Mouse (Mus musculus): ENCODE data around the gene Slc30a10. TPM values are rescaled to one million over a fixed set of nuclear protein-coding genes. Genes with fewer than 3 reads are reported as not detected.

The Slc30a10 gene
- total RNA-seq, 2 experiments from 2014 or later = not detected

- intact Hi-C loops (cut with DNase I) = no loop called here
- no peak for DNase-seq
Measured at GRCm38 (mm10) chr1:185456327-185456726, 1.7 kb downstream of the Slc30a10 start.

GRCm38 (mm10) chr1:185460096-185460495, 5.4 kb downstream of the Slc30a10 start:
- intact Hi-C loops (cut with DNase I) = no loop called here

GRCm38 (mm10) chr1:185462889-185463288, 8.2 kb downstream of the Slc30a10 start:
- no peak for DNase-seq
- intact Hi-C loops (cut with DNase I) = no loop called here

More at GRCm38 (mm10) chr1:185460096-185460495, 5.4 kb downstream of the Slc30a10 start:
- DNase-seq = no peak

GRCm38 (mm10) chr1:185469551-185470021, 14.9 kb downstream of the Slc30a10 start:
- intact Hi-C loops (cut with DNase I) = no loop called here
- no peak for DNase-seq

- intact Hi-C loops (cut with DNase I) = no loop called here
- no peak for DNase-seq
Measured at GRCm38 (mm10) chr1:185472025-185472720, 17.5 kb downstream of the Slc30a10 start.

GRCm38 (mm10) chr1:185472730-185473129, 18.1 kb downstream of the Slc30a10 start:
- DNase-seq = no peak
- intact Hi-C loops (cut with DNase I) = no loop called here

GRCm38 (mm10) chr1:185473437-185473836, 18.8 kb downstream of the Slc30a10 start:
- intact Hi-C loops (cut with DNase I) = no loop called here
- no peak for DNase-seq

GRCm38 (mm10) chr1:185479861-185480260, 25.2 kb downstream of the Slc30a10 start:
- intact Hi-C loops (cut with DNase I) = no loop called here
- no peak for DNase-seq

GRCm38 (mm10) chr1:185482001-185482761, 27.5 kb downstream of the Slc30a10 start:
- intact Hi-C loops (cut with DNase I) = no loop called here
- peak in 1 of 2 experiments; percentile 5 for DNase-seq

- no peak for DNase-seq
- intact Hi-C loops (cut with DNase I) = no loop called here
Measured at GRCm38 (mm10) chr1:185482762-185483161, 28.1 kb downstream of the Slc30a10 start.

GRCm38 (mm10) chr1:185483356-185484057, 28.9 kb downstream of the Slc30a10 start:
- intact Hi-C loops (cut with DNase I) = no loop called here
- DNase-seq = no peak

GRCm38 (mm10) chr1:185484281-185484680, 29.6 kb downstream of the Slc30a10 start:
- intact Hi-C loops (cut with DNase I) = no loop called here
- no peak for DNase-seq

GRCm38 (mm10) chr1:185489893-185490292, 35.2 kb downstream of the Slc30a10 start:
- no peak for DNase-seq
- intact Hi-C loops (cut with DNase I) = no loop called here

GRCm38 (mm10) chr1:185490603-185491002, 36.0 kb downstream of the Slc30a10 start:
- no peak for DNase-seq
- intact Hi-C loops (cut with DNase I) = no loop called here

GRCm38 (mm10) chr1:185493439-185494034, 38.9 kb downstream of the Slc30a10 start:
- DNase-seq = no peak
- intact Hi-C loops (cut with DNase I) = no loop called here

GRCm38 (mm10) chr1:185496791-185497460, 42.3 kb downstream of the Slc30a10 start:
- intact Hi-C loops (cut with DNase I) = loop anchor here (5.0 kb wide), 1 partner anchor 70 kb away; no protein-coding TSS in a partner anchor
- DNase-seq = no peak

- intact Hi-C loops (cut with DNase I) = no loop called here
- DNase-seq = no peak
Measured at GRCm38 (mm10) chr1:185500602-185501001, 46.0 kb downstream of the Slc30a10 start.

GRCm38 (mm10) chr1:185501801-185502340, 47.2 kb downstream of the Slc30a10 start:
- DNase-seq = peak; percentile 4 to 45
- intact Hi-C loops (cut with DNase I) = no loop called here

- DNase-seq = no peak
- intact Hi-C loops (cut with DNase I) = no loop called here
Measured at GRCm38 (mm10) chr1:185502550-185502949, 47.9 kb downstream of the Slc30a10 start.

- intact Hi-C loops (cut with DNase I) = no loop called here
- DNase-seq = no peak
Measured at GRCm38 (mm10) chr1:185509042-185509441, 54.4 kb downstream of the Slc30a10 start.
